In genomic region chr1:69686741-69687075, GRCm38 (mm10) we compare ENCODE assay signal across 8 mouse cellular contexts. TPM values are rescaled to one million over a fixed set of nuclear protein-coding genes. Genes with fewer than 3 reads are reported as not detected.
A peak's percentile ranks its signal among the peaks of the same experiment; 100 is the strongest.
DNase-seq lines count a peak whose midpoint lies in the region; ATAC-seq lines count a peak whose summit lies in the region.

No protein-coding gene starts in this region.

- no peak for DNase-seq in lung, postnatal 4 days
- DNase-seq in forebrain, embryonic 11.5 days (ENCODE audit: low spot score), result no peak
- DNase-seq in limb, embryonic 10.5 days (ENCODE audit: low spot score), result no peak
- DNase-seq in embryo, embryonic 10 days (ENCODE audit: low spot score), result no peak
- no peak for DNase-seq in retina, postnatal 1 day

- H3K4me3 ChIP-seq in lung, embryonic 15.5 days, result peak overlapping the region; percentile 74
- peak overlapping the region; percentile 64 for H3K4me3 ChIP-seq in forebrain, embryonic 11.5 days (ENCODE audit: low read depth, low read length)
- H3K4me3 ChIP-seq in limb, embryonic 10.5 days, result peak overlapping the region; percentile 83
- peak overlapping the region; percentile 83 for H3K4me3 ChIP-seq in neural tube, embryonic 15.5 days (replicated peaks)

- peak overlapping the region; percentile 84 for H3K27ac ChIP-seq in lung, embryonic 15.5 days
- peak overlapping the region; percentile 71 for H3K27ac ChIP-seq in forebrain, embryonic 11.5 days (ENCODE audit: low read depth, low read length)
- peak overlapping the region; percentile 89 for H3K27ac ChIP-seq in limb, embryonic 10.5 days
- H3K27ac ChIP-seq in neural tube, embryonic 15.5 days (replicated peaks), result peak overlapping the region; percentile 87

- H3K9ac ChIP-seq in lung, embryonic 15.5 days, result peak overlapping the region; percentile 63
- H3K9ac ChIP-seq in forebrain, embryonic 11.5 days (ENCODE audit: low read length), result peak overlapping the region; percentile 86
- H3K9ac ChIP-seq in neural tube, embryonic 15.5 days (replicated peaks), result peak overlapping the region; percentile 67

- WGBS in lung, embryonic 15.5 days, result under 1% methylated on average over 6 of the region's 6 CpGs
- whole genome bisulfite sequencing in forebrain, embryonic 11.5 days, result under 1% methylated on average over 6 of the region's 6 CpGs
- under 1% methylated on average over 6 of the region's 6 CpGs for WGBS in limb, embryonic 10.5 days
- WGBS in neural tube, embryonic 15.5 days, result under 1% methylated on average over 6 of the region's 6 CpGs

- no peaks in the 10 kb centered on the region for H3K9me3 ChIP-seq in lung, embryonic 15.5 days
- no peaks in the 10 kb centered on the region for H3K9me3 ChIP-seq in forebrain, embryonic 11.5 days (ENCODE audit: control insufficient read depth, low read length)
- no peaks in the 10 kb centered on the region for H3K9me3 ChIP-seq in limb, embryonic 10.5 days (replicated peaks)
- no peaks in the 10 kb centered on the region for H3K9me3 ChIP-seq in neural tube, embryonic 15.5 days (replicated peaks)

- H3K36me3 ChIP-seq in lung, embryonic 15.5 days, result no peaks in the 10 kb centered on the region
- no peaks in the 10 kb centered on the region for H3K36me3 ChIP-seq in forebrain, embryonic 11.5 days (ENCODE audit: control insufficient read depth, insufficient read depth, low read length)
- H3K36me3 ChIP-seq in limb, embryonic 10.5 days, result no peaks in the 10 kb centered on the region
- no peaks in the 10 kb centered on the region for H3K36me3 ChIP-seq in neural tube, embryonic 15.5 days

- ATAC-seq in lung, embryonic 15.5 days (ENCODE audit: borderline replicate concordance, extremely low read depth, low FRiP score, low TSS enrichment), result no peak
- ATAC-seq in forebrain, embryonic 11.5 days (replicated peaks; ENCODE audit: low FRiP score), result peak; percentile 0; the same call in 1 of the 2 replicates
- no peak; the same call in 1 of the 2 replicates for ATAC-seq in neural tube, embryonic 15.5 days (ENCODE audit: low FRiP score)
- ATAC-seq in CD4-positive, CD25-positive, alpha-beta regulatory T cell, adult 4 months, result no peak

- H3K4me2 ChIP-seq in lung, embryonic 15.5 days, result peak overlapping the region; percentile 78
- H3K4me2 ChIP-seq in forebrain, embryonic 11.5 days (ENCODE audit: low read depth, low read length, severe bottlenecking), result peak overlapping the region; percentile 52
- H3K4me2 ChIP-seq in neural tube, embryonic 15.5 days, result peak overlapping the region; percentile 80

- no peaks in the 10 kb centered on the region for H3K4me1 ChIP-seq in lung, embryonic 15.5 days
- H3K4me1 ChIP-seq in forebrain, embryonic 11.5 days (replicated peaks; ENCODE audit: control insufficient read depth, insufficient read depth, low read length), result 0 out of 2 replicates have a peak, but pooled peaks cover 1% of the 10 kb centered on the region
- peaks cover 3% of the 10 kb centered on the region; the same call in 1 of the 2 replicates for H3K4me1 ChIP-seq in limb, embryonic 10.5 days
- peaks cover 32% of the 10 kb centered on the region for H3K4me1 ChIP-seq in neural tube, embryonic 15.5 days

- H3K27me3 ChIP-seq in lung, embryonic 15.5 days, result no peaks in the 10 kb centered on the region
- no peaks in the 10 kb centered on the region for H3K27me3 ChIP-seq in forebrain, embryonic 11.5 days (ENCODE audit: control insufficient read depth, insufficient read depth, low read length)
- H3K27me3 ChIP-seq in limb, embryonic 10.5 days (ENCODE audit: low read depth, poor library complexity, severe bottlenecking), result 0 out of 2 replicates have a peak, but pooled peaks cover 7% of the 10 kb centered on the region
- no peaks in the 10 kb centered on the region for H3K27me3 ChIP-seq in neural tube, embryonic 15.5 days (replicated peaks)

RNA-seq across cellular contexts. Expression of gene Ikzf2, which starts 0.3 kb away (rescaled TPM):
- polyA plus RNA-seq in lung, embryonic 15.5 days (2015; fragmentation: Nextera tagmentation; extraction: Ambion mirVana), result 2.6 and 3.8 TPM in 2 replicates
- 4.7 and 6.2 TPM in 2 replicates for polyA plus RNA-seq in forebrain, embryonic 11.5 days (2014; fragmentation: Nextera tagmentation; extraction: Ambion mirVana)
- polyA plus RNA-seq in limb, embryonic 10.5 days (2016; fragmentation: Nextera tagmentation; extraction: Ambion mirVana), result 3.1 and 3.4 TPM in 2 replicates
- polyA plus RNA-seq in neural tube, embryonic 15.5 days (2015; fragmentation: Nextera tagmentation; extraction: Ambion mirVana), result 3.7 and 5.3 TPM in 2 replicates
- 100 to 1,000 TPM; 591 to 626 TPM for polyA plus RNA-seq in CD4-positive, CD25-positive, alpha-beta regulatory T cell, adult 4 months (2017; shearing (Covaris generic))

Comparison
In these comparisons a context has a peak if more than half of its experiments do, and no peak if none do; other contexts are left out.
1. RNA of gene Ikzf2, which starts 0.3 kb away (polyA plus RNA-seq): 591 to 626 TPM in CD4-positive, CD25-positive, alpha-beta regulatory T cell, adult 4 months; 4.7 to 6.2 TPM in forebrain, embryonic 11.5 days, 2.6 to 3.8 TPM in lung, embryonic 15.5 days, 3.7 to 5.3 TPM in neural tube, embryonic 15.5 days and 3.1 to 3.4 TPM in limb, embryonic 10.5 days; every median in the first group is over 10 times any median in the second.
2. Peak in every context shown above with its lines, with median percentiles within 50 percentile points of each other: H3K27ac ChIP-seq, H3K4me2 ChIP-seq, H3K4me3 ChIP-seq and H3K9ac ChIP-seq.